Mouse (Mus musculus) cerebellum, postnatal 4 days (tissue): ENCODE measurements around the gene Zfp369.
"Not testable (repeated sequence)": the region's sequence is repeated elsewhere in the genome, so short reads cannot be mapped to it uniquely, and the experiment has no call there.

Source experiments
- DNase-seq, 2 experiments: peaks; one replicate each; pipeline ENCODE4 v3.0.0; 2022; ENCODE audit warnings: low spot score in 2 of 2, mixed read lengths in 1 of 2

The Zfp369 gene

DNA sequence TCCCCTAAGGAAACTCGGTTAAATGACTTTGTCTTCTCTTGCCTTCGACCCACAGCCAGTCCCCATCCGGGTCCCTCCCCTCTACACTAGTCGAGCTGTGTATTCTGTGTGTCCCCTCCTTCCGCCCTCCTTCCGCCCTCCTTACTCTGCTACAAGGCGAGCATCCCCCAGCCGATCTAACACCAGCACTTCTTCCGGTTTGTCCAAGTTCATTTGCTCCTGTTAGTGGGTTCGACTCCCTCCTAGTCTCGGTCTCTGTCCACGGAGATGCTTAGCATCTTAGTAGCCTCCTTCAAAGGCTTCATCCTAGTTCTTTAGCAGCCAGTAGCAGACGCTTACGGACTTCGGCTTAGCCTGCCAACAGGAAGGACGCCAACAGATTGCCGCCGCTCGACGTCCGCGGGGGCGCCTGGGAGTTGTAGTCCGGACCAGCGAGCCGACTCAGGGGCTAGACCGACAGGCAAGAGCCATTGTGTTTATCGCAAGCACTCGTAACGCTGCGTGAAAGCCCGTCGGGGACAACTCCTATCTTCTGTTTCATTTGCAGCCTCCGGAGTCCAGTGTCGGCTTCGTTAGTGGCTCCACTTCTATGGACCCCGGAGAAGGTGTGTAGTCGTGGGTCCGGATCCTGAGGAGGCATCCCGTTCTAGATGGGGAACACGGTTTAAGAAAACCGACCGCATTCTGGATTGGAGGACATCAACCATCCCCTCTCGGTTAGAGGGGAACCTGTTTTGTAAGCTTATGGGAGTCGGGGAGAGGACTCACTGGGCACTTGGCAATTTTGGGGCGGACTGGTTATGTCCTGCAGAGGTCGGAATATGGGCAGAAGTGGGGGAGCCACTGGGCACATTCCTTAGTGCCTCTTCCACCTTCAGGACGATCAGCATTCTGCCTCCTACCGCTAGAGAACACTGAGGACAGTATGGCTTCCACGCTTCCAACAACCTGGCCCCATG lies at the start of gene Zfp369:
Gene Zfp369 (plus strand): TSS at position 432 of the 959 bp plus-strand sequence.
- DNase-seq, result peak; percentile 84 to 91

DNA sequence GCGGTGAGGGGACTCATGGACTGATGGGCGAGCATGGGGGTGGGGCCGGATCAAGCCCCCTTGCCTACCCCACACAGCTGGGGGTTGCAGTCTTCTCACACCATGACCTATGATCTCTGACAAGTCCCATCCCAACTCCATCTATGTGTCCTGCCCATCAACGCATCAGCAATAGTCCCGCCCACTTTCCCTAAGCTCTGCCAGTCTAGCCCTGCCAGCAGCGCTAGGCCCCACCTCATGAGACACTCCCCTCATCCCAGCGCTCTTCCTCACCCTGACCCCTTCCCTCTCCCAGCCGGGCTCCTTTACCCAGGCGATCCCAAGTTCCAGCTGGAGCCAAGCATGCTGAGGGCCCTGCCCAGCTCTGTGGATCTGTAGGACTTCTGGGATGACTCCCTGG lies 41.4 kb upstream of the Zfp369 start:
- no peak for DNase-seq

DNA sequence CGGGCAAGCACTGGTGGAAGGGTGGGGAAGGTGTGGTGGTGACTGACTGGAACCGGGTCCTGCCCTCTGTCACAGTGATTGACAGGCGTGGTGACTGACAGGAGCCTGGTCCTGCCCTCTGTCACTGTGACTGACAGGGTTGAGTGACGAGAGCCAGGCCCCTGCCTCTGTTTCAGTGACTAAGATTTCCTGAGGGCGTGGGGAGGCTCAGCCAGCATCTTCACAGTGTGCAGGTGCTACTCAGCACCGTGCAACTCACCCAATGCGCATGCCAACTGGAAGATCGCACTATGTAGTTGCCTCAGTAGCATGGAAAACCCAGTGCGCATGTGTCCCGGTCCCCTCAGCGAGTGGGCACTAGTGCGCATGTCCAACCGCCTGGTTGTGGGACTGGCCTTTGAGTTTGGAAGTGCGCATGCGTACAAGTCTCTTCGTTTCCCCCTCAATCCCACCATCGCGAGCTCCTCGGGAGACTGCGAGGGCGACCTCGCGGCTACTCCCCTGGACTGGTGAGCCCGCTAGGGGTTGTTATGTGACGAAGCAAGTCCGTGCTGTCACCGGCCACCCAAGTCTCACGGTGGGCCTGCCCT lies 38.0 kb upstream of the Zfp369 start:
- DNase-seq, result peak; percentile 88 to 93

DNA sequence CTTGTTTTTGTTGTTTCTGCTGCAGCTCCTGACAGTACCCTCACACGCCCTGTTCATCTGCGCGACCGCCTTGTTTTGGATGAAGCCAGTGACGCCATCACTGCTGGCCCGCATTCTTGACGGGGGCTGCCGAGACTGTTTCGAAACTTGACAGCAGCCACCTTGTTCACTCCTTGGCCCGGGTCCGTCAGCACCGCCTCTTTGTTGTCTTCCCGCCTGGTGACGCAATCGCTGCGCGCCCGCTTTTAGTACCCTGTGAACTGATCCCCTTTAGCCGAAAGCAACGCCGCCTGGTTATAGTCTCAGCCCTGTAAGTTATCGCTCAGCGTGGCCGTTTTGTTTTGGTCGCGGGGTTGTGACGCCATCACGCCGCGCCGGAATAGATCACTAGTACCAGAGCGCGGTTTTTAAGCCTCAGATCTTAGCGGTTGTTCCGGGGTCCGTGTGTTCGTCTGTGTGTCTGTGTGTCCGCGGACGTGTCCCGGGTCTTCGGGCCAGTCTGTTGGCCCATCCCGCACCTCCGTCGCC lies 37.5 kb upstream of the Zfp369 start:
- peak; percentile 96 to 97 for DNase-seq

- DNase-seq, result no peak
Measured at GRCm38 (mm10) chr13:65241627-65242318, 36.8 kb upstream of the Zfp369 start.

DNA sequence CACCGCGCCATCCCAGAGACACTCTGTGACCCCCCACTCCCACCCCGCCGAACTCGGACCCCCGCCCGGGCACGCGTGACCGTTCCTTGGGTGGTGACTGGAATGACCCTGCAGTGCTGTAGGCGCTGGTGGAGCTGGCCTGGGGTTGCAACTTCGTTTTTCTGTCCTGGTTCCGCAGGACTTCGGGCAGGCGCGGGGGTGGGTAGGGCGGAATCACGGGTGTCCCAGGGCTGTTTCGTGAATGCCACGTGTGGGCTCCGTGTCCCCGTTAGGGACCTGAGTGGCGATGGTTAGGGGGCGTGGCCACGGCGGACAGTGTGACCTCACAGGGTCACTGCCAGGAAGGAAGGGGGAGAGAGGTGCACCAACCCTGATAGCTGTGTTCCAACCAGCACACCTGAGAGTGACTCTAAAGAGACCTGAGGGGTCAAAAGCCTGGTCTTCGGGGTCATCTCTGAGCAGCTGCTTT lies 36.3 kb upstream of the Zfp369 start:
- no peak for DNase-seq

GRCm38 (mm10) chr13:65243273-65243672 lies 35.3 kb upstream of the Zfp369 start:
- no peak for DNase-seq

DNA sequence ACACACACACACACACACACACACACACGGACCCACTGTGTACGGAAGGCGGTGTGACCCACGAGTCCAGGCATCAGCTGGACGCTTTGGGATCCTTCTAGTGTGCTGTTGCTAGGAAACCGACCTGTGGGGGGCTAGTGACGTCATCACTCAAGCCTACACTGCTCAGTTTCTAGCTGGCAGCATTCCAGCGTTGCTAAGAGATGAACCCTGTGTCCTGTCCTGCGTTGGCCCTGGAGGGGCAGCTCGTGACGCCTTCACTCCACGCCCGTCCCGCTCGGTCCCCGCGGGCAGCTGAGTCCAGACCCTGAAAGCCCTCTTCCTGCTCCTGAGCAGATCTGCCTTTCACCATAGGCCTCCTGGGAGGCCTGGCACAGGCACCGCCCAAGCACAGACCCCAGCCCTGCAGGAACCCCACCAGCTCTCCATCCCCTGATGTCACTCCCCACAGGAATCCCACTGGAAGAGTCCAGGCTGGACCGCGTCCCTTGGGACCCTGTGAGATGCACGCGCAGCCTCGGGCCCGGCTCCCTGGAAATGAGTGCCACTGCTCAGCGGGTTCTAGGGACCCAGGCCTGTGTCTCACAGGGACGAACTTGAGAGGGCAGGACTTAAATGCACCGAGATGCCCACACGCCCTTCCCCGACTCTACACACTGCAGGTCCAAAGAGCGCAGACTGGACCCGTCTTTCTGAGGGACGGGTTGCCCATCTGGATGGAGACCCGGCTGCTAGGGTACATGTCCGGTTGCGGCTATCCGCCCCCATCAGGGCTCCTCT lies 20.2 kb upstream of the Zfp369 start:
- peak; percentile 33 to 71 for DNase-seq

DNA sequence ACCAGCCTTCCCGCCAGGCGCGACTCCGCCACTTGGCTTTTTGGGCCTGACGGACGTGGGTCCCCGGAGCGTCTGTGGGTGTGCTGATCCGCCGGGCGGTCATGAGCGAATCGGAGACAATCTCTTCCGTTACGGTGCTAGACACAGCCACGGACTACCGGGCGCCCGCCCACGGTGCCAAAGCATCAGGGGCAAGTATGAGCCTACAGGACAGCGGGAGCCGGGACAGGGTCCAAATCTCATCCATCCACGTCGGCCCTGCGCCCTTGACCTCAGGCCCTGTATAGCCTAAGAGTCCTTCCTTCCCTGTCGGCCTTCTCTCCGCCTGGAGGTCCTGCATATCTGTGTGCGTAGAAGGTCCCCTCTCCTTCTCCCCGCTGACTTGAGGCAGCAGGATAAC lies 19.4 kb upstream of the Zfp369 start, which contains the start of gene Gm10775:
Gene Gm10775 (plus strand): TSS at position 301 of the 400 bp plus-strand sequence.
- DNase-seq, result no peak

DNA sequence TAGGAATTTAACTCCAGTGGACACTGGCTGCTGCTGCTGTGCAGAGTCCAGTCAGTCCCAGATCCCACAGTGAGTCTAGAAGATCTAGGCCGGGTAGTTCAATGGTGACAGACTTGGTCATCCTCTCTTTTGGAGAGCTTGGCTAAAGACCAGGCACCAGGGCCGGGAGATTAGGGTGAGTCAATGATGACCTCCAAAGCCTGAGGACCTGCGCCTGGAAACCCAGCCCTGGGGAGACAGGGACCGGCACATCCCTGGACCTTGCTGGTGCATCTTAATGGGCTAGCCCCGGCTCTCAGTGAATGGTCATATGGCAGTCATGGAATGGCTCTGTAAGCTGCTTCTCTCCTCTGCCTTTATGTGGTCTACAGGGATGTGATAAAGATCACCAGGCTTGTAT lies 16.5 kb upstream of the Zfp369 start:
- DNase-seq, result no peak

- DNase-seq, result no peak
Measured at GRCm38 (mm10) chr13:65277994-65278382, 626 bp upstream of the Zfp369 start.

DNA sequence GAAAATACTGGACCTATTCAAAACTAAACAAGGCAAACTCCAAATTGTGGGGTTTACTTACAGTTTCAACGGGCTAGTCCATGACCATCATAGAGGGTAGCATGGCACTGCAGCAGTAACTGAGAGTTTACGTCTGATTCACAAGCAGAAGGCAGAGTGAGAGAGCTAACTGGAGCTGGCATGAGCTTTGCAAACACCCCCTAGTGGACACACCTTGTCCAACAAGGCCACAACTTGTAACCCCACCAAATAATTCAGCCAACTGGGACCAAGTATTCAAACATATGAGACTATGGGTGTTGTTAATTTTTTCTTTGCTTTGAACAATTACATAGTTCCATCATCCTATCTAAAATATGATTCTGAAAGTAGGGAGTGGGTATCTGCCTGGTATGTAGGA lies 8.2 kb downstream of the Zfp369 start:
- no peak for DNase-seq

GRCm38 (mm10) chr13:65296354-65296753 lies 17.7 kb downstream of the Zfp369 start:
- no peak for DNase-seq

GRCm38 (mm10) chr13:65310849-65311248 lies 32.2 kb downstream of the Zfp369 start:
- DNase-seq, result peak in 1 of 2 experiments; percentile 14

- peak in 1 of 2 experiments; percentile 4 for DNase-seq
Measured at GRCm38 (mm10) chr13:65311311-65311755, 32.7 kb downstream of the Zfp369 start.

DNA sequence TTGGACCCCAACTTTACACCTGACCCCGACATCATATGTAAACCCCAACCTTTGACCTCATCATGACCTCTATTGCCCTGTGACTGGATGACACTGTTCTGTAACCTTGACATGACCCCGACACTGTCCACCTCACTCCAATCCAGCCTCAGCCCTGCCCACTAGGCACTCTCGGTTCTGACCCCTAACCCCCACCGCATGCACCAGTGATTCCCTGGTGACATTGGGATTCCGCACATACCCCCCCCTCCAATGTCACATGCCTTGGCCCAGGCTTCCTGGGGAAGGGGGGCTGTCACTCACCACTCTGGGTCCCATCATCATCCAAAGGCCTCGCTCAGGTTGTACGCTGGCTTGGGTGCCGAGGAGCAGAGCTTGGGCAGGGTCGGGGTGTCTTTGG lies 33.2 kb downstream of the Zfp369 start:
- no peak for DNase-seq

GRCm38 (mm10) chr13:65348501-65348900 lies 69.9 kb downstream of the Zfp369 start:
- DNase-seq, result not testable (repeated sequence)

DNA sequence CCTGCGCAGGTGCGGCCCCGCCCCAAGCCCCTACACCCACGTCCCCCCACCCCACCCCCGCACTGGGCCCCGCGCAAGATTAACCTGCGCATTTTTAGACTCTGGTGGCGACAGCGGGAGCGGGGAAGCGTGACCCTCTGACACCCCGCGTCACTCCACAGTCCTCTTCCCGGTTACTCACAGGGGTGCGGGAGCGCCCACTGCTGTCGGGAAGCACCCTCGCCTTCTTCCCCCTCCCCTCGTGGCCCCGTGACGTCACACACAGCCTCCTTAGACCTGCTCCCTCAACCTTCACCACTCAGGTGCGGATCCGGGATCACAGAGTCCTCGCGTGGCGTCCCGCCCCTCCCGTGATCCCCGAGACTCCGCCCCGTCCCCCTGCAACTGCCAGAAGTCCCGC lies 73.2 kb downstream of the Zfp369 start:
- not testable (repeated sequence) for DNase-seq
